Mouse (Mus musculus) spleen, adult 12 weeks (tissue): ENCODE data around the gene Baiap2.

Source experiments
- DNase-seq: peaks from one replicate; pipeline ENCODE4 v3.0.0; 2022; ENCODE audit warnings: low spot score

The Baiap2 gene

GRCm38 (mm10) chr11:119947426-119947825 lies 4.9 kb downstream of the Baiap2 start:
- no peak for DNase-seq

- DNase-seq, result no peak
Measured at GRCm38 (mm10) chr11:119947897-119948296, 5.3 kb downstream of the Baiap2 start.

GRCm38 (mm10) chr11:119948305-119948704 lies 5.7 kb downstream of the Baiap2 start:
- DNase-seq, result no peak

GRCm38 (mm10) chr11:119948803-119949202 lies 6.2 kb downstream of the Baiap2 start:
- no peak for DNase-seq

- no peak for DNase-seq
Measured at GRCm38 (mm10) chr11:119950535-119950934, 8.0 kb downstream of the Baiap2 start.

GRCm38 (mm10) chr11:119951326-119951725 lies 8.8 kb downstream of the Baiap2 start:
- no peak for DNase-seq

- no peak for DNase-seq
Measured at GRCm38 (mm10) chr11:119952429-119953224, 10.1 kb downstream of the Baiap2 start.

GRCm38 (mm10) chr11:119954233-119954632 lies 11.7 kb downstream of the Baiap2 start:
- no peak for DNase-seq

GRCm38 (mm10) chr11:119954749-119955337 lies 12.3 kb downstream of the Baiap2 start:
- DNase-seq, result peak; percentile 22

- no peak for DNase-seq
Measured at GRCm38 (mm10) chr11:119955432-119955831, 12.9 kb downstream of the Baiap2 start.

- no peak for DNase-seq
Measured at GRCm38 (mm10) chr11:119956590-119956989, 14.0 kb downstream of the Baiap2 start.

- DNase-seq, result no peak
Measured at GRCm38 (mm10) chr11:119958856-119959255, 16.3 kb downstream of the Baiap2 start.

GRCm38 (mm10) chr11:119959714-119960113 lies 17.2 kb downstream of the Baiap2 start:
- no peak for DNase-seq

GRCm38 (mm10) chr11:119960671-119961070 lies 18.1 kb downstream of the Baiap2 start:
- no peak for DNase-seq

- DNase-seq, result no peak
Measured at GRCm38 (mm10) chr11:119961511-119961910, 18.9 kb downstream of the Baiap2 start.

GRCm38 (mm10) chr11:119965053-119965452 lies 22.5 kb downstream of the Baiap2 start:
- DNase-seq, result no peak

- no peak for DNase-seq
Measured at GRCm38 (mm10) chr11:119966294-119966693, 23.7 kb downstream of the Baiap2 start.

- no peak for DNase-seq
Measured at GRCm38 (mm10) chr11:119967401-119967800, 24.8 kb downstream of the Baiap2 start.

- DNase-seq, result no peak
Measured at GRCm38 (mm10) chr11:119967892-119968291, 25.3 kb downstream of the Baiap2 start.

- no peak for DNase-seq
Measured at GRCm38 (mm10) chr11:119970021-119970851, 27.7 kb downstream of the Baiap2 start.

GRCm38 (mm10) chr11:119973789-119974188 lies 31.2 kb downstream of the Baiap2 start:
- no peak for DNase-seq

- DNase-seq, result no peak
Measured at GRCm38 (mm10) chr11:119975739-119976501, 33.4 kb downstream of the Baiap2 start.
